Mouse (Mus musculus) embryonic facial prominence, embryonic 12.5 days (tissue): ENCODE results near the gene Wasf3. TPM values are rescaled to one million over a fixed set of nuclear protein-coding genes. Genes with fewer than 3 reads are reported as not detected.

Experiments
- ATAC-seq: fragments of 200-750 bp; cut with Nextera tagmentation; 2 replicates; pipeline ENCODE4 v1.8.0; 2017; ENCODE audit not compliant: insufficient number of reproducible peaks, insufficient read depth, low FRiP score, low TSS enrichment
- H3K27ac ChIP-seq: fragments of 300-500 bp; sonication (generic); 2 replicates; pipeline ENCODE4 v1.5.1; 2016; ENCODE audit warnings: mild to moderate bottlenecking
- H3K27me3 ChIP-seq: fragments of 300-500 bp; sonication (generic); 2 replicates; pipeline ENCODE4 v1.6.1; 2016; ENCODE audit warnings: mild to moderate bottlenecking, moderate library complexity
- H3K36me3 ChIP-seq: fragments of 300-500 bp; sonication (generic); 2 replicates; pipeline ENCODE4 v1.6.1; 2016; ENCODE audit warnings: mild to moderate bottlenecking
- H3K4me1 ChIP-seq: fragments of 300-500 bp; sonication (generic); 2 replicates; pipeline ENCODE4 v1.6.1; 2016
- H3K4me2 ChIP-seq: fragments of 300-500 bp; sonication (generic); replicated peaks from 2 replicates; pipeline ENCODE4 v1.6.1; 2016; ENCODE audit warnings: mild to moderate bottlenecking, moderate library complexity
- H3K4me3 ChIP-seq: fragments of 300-500 bp; sonication (generic); 2 replicates; pipeline ENCODE4 v1.5.1; 2016; ENCODE audit warnings: mild to moderate bottlenecking
- H3K9ac ChIP-seq: fragments of 300-500 bp; sonication (generic); 2 replicates; pipeline ENCODE4 v1.6.1; 2016; ENCODE audit warnings: mild to moderate bottlenecking, moderate library complexity
- H3K9me3 ChIP-seq: fragments of 300-500 bp; sonication (generic); 2 replicates; pipeline ENCODE4 v1.6.1; 2016; ENCODE audit warnings: mild to moderate bottlenecking, moderate library complexity
- WGBS: fragments of 180-500 bp; shearing (Covaris S2); methylation state at CpG from one replicate; pipeline ENCODE4 v1.1.7; 2016; 5-methylcytosine and 5-hydroxymethylcytosine counted together
- polyA plus RNA-seq: library from polyadenylated mRNA; unstranded; fragments of >200 nt; fragmentation: Nextera tagmentation; extraction: Ambion mirVana; gene quantifications from 2 replicates; pipeline ENCODE4 v1.2.1, GENCODE M21; 2016

Gene Wasf3
- 5.4 and 5.5 TPM in 2 replicates for polyA plus RNA-seq

- WGBS, result 1% methylated on average over 63 of the region's 66 CpGs
- Histone ChIP-seq H3K9ac (peak within 1 kb of the TSS; percentile 75), H3K4me3 (peak within 1 kb of the TSS; percentile 70), H3K36me3 (0 out of 2 replicates have a peak, but pooled peaks cover 3% of the 10 kb centered on the region), H3K27me3 (no peaks in the 10 kb centered on the region), H3K4me2 (peak within 1 kb of the TSS; percentile 68), H3K27ac (peak within 1 kb of the TSS; percentile 36; the same call in 1 of the 2 replicates), H3K4me1 (no peaks in the 10 kb centered on the region; the same call in 1 of the 2 replicates), H3K9me3 (no peaks in the 10 kb centered on the region)
- ATAC-seq, result peak; percentile 94
These were observed at the start of gene Wasf3 for GRCm38 (mm10) chr5:146384935-146385591. TSS of gene Wasf3 (plus strand) at chr5:146384985.

DNA sequence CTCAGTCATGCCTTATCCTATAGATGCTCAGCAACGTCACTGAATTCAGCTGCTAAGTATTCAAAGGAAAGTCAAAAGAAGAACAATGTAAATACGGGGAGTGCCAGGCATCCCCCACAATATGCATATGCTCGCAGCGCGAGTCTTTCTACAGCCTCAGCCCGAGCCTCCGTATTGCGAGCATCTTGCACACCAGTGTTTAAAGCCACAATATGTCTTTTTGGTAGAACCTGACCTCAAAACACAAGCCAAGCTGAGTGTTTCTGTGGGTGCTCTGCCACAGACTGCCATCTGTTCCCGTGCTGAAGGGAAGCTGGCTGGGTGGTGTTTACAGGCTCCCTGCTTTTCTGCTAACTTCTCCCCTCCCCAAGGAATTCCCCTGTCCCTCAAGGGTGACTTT, 46.7 kb upstream of the Wasf3 start:
- H3K4me3 ChIP-seq, result no peak overlapping the region
- 70% methylated on average over 9 of the region's 9 CpGs for WGBS
- H3K9me3 ChIP-seq, result no peaks in the 10 kb centered on the region
- no peaks in the 10 kb centered on the region for H3K4me1 ChIP-seq
- H3K27ac ChIP-seq, result no peak overlapping the region
- no peak for ATAC-seq
- H3K27me3 ChIP-seq, result no peaks in the 10 kb centered on the region
- H3K9ac ChIP-seq, result no peak overlapping the region
- no peak overlapping the region for H3K4me2 ChIP-seq
- no peaks in the 10 kb centered on the region for H3K36me3 ChIP-seq

DNA sequence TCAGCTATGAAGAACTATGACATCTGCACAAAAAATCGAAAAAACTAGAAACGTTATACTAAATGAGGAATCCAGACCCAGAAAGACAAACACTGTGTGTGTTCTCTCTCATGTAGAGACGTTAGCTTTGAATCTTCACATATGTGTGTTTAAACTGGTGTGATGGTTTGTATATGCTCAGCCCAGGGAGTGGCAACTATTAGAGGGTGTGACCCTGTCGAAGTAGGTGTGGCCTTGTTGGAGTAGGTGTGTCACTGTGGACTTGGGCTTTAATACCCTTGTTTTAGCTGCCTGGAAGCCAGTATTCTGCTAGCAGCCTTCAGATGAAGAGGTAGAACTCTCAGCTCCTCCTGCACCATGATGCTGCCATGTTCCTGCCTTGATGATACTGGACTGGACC, 44.7 kb upstream of the Wasf3 start:
- Histone ChIP-seq H3K9ac (no peak overlapping the region), H3K4me2 (no peak overlapping the region), H3K4me1 (no peaks in the 10 kb centered on the region), H3K36me3 (no peaks in the 10 kb centered on the region), H3K27me3 (no peaks in the 10 kb centered on the region), H3K9me3 (no peaks in the 10 kb centered on the region), H3K4me3 (no peak overlapping the region), H3K27ac (no peak overlapping the region)
- ATAC-seq, result no peak
- WGBS, result 80% methylated on average over 4 of the region's 4 CpGs

DNA sequence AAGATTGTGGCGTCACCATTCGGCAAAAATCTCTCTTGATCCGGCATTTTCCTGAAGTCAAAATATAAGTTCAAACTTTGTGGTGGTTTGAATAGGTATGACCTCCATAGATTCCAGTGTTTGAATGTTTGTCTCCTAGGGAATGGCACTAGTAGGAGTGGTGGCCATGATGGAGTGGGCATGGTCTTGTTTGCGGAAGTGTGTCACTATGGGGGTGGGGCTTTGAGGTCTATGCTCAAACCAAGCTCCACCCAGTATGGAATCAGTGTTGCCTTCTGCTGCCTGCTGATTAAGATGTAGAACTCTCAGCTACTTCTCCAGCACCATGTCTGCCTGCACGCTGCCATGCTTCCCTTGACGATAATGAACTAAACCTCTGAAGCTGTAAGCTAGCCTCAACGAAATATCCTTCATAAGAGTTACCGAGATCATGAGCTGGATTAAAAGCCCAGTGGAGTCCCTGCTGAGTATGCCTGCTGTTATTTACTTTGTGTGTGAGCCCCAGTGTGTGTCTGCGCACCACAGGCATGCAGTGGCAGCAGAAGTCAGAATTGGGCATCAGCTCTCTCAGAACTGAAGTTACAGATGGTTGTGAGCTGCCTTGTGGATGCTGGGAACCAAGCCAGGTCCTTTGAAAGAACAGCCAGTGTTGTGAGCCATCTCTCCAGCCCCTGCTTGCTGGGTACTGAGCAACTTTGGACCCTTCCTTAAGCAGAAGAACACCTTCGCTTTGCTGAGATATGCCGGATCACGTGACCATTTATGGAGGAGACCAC, 39.7 kb upstream of the Wasf3 start:
- no peak overlapping the region for H3K9ac ChIP-seq
- H3K4me2 ChIP-seq, result no peak overlapping the region
- H3K4me1 ChIP-seq, result no peaks in the 10 kb centered on the region
- no peak overlapping the region for H3K27ac ChIP-seq
- WGBS, result 88% methylated on average over 12 of the region's 12 CpGs
- ATAC-seq, result no peak
- H3K9me3 ChIP-seq, result no peaks in the 10 kb centered on the region
- no peaks in the 10 kb centered on the region for H3K36me3 ChIP-seq
- H3K27me3 ChIP-seq, result no peaks in the 10 kb centered on the region
- no peak overlapping the region for H3K4me3 ChIP-seq

GRCm38 (mm10) chr5:146347081-146347480, 37.7 kb upstream of the Wasf3 start:
- H3K36me3 ChIP-seq, result no peaks in the 10 kb centered on the region
- no peak overlapping the region for H3K4me3 ChIP-seq
- H3K9me3 ChIP-seq, result no peaks in the 10 kb centered on the region
- H3K27me3 ChIP-seq, result no peaks in the 10 kb centered on the region
- ATAC-seq, result no peak
- H3K4me2 ChIP-seq, result no peak overlapping the region
- no peak overlapping the region for H3K9ac ChIP-seq
- no peak overlapping the region for H3K27ac ChIP-seq
- 77% methylated on average over 6 of the region's 6 CpGs for WGBS
- no peaks in the 10 kb centered on the region for H3K4me1 ChIP-seq

DNA sequence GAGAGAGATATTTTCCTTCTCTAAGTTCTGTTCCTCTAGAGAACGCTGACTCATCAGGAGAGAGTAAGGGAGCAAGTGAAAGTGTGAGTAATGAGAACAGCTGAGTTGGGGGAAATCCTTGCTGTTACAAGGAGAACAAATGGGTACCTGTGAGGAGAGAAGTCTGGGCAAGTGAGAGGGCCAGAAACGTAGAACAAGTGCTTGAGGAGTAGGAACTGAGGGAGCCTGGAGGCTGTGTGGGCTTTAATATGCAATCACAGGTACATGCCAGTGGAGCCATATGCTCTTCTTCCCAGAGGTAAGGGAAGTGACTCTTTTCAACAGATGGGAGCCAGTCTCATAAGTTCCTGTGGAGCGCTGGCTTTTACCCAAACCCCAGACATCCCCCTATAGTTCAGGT, 35.6 kb upstream of the Wasf3 start:
- Histone ChIP-seq H3K9me3 (no peaks in the 10 kb centered on the region), H3K27me3 (no peaks in the 10 kb centered on the region), H3K4me2 (no peak overlapping the region), H3K27ac (no peak overlapping the region), H3K36me3 (no peaks in the 10 kb centered on the region), H3K4me3 (no peak overlapping the region), H3K4me1 (no peaks in the 10 kb centered on the region), H3K9ac (no peak overlapping the region)
- WGBS, result 74% methylated on average over 3 of the region's 3 CpGs
- no peak for ATAC-seq

GRCm38 (mm10) chr5:146350784-146351183, 34.0 kb upstream of the Wasf3 start:
- no peak for ATAC-seq
- WGBS, result 88% methylated on average over 11 of the region's 11 CpGs
- H3K9me3 ChIP-seq, result no peaks in the 10 kb centered on the region
- H3K4me1 ChIP-seq, result no peaks in the 10 kb centered on the region
- no peak overlapping the region for H3K4me3 ChIP-seq
- no peaks in the 10 kb centered on the region for H3K36me3 ChIP-seq
- H3K4me2 ChIP-seq, result no peak overlapping the region
- H3K9ac ChIP-seq, result no peak overlapping the region
- H3K27me3 ChIP-seq, result no peaks in the 10 kb centered on the region
- no peak overlapping the region for H3K27ac ChIP-seq

GRCm38 (mm10) chr5:146352006-146352405, 32.8 kb upstream of the Wasf3 start:
- Histone ChIP-seq H3K9ac (no peak overlapping the region), H3K36me3 (no peaks in the 10 kb centered on the region), H3K27ac (no peak overlapping the region), H3K27me3 (no peaks in the 10 kb centered on the region), H3K4me1 (no peaks in the 10 kb centered on the region), H3K4me3 (no peak overlapping the region), H3K9me3 (no peaks in the 10 kb centered on the region), H3K4me2 (no peak overlapping the region)
- WGBS, result 84% methylated on average over 7 of the region's 7 CpGs
- no peak for ATAC-seq

GRCm38 (mm10) chr5:146360386-146360785, 24.4 kb upstream of the Wasf3 start:
- H3K4me1 ChIP-seq, result no peaks in the 10 kb centered on the region
- H3K36me3 ChIP-seq, result no peaks in the 10 kb centered on the region
- no peaks in the 10 kb centered on the region for H3K27me3 ChIP-seq
- no peak for ATAC-seq
- H3K4me2 ChIP-seq, result no peak overlapping the region
- H3K27ac ChIP-seq, result no peak overlapping the region
- no peak overlapping the region for H3K4me3 ChIP-seq
- H3K9me3 ChIP-seq, result no peaks in the 10 kb centered on the region
- no peak overlapping the region for H3K9ac ChIP-seq
- WGBS, result 26% methylated on average over 10 of the region's 10 CpGs

GRCm38 (mm10) chr5:146362711-146363110, 22.1 kb upstream of the Wasf3 start:
- WGBS, result 79% methylated on average over 9 of the region's 9 CpGs
- H3K36me3 ChIP-seq, result no peaks in the 10 kb centered on the region

GRCm38 (mm10) chr5:146368356-146368755, 16.4 kb upstream of the Wasf3 start:
- Histone ChIP-seq H3K9ac (no peak overlapping the region), H3K36me3 (no peaks in the 10 kb centered on the region), H3K4me2 (no peak overlapping the region), H3K9me3 (no peaks in the 10 kb centered on the region), H3K27me3 (no peaks in the 10 kb centered on the region), H3K4me3 (no peak overlapping the region), H3K4me1 (no peaks in the 10 kb centered on the region), H3K27ac (no peak overlapping the region)
- WGBS, result 69% methylated on average over 2 of the region's 2 CpGs
- no peak for ATAC-seq

More at GRCm38 (mm10) chr5:146362711-146363110, 22.1 kb upstream of the Wasf3 start:
- no peaks in the 10 kb centered on the region for H3K9me3 ChIP-seq
- H3K4me2 ChIP-seq, result no peak overlapping the region
- H3K4me3 ChIP-seq, result no peak overlapping the region
- H3K9ac ChIP-seq, result no peak overlapping the region
- no peaks in the 10 kb centered on the region for H3K27me3 ChIP-seq
- ATAC-seq, result no peak
- H3K4me1 ChIP-seq, result no peaks in the 10 kb centered on the region
- H3K27ac ChIP-seq, result no peak overlapping the region

- 84% methylated on average over 13 of the region's 13 CpGs for WGBS
- H3K4me1 ChIP-seq, result no peaks in the 10 kb centered on the region
- H3K4me2 ChIP-seq, result no peak overlapping the region
- no peaks in the 10 kb centered on the region for H3K9me3 ChIP-seq
- H3K9ac ChIP-seq, result no peak overlapping the region
- H3K36me3 ChIP-seq, result no peaks in the 10 kb centered on the region
- ATAC-seq, result no peak
- no peak overlapping the region for H3K4me3 ChIP-seq
- H3K27me3 ChIP-seq, result no peaks in the 10 kb centered on the region
- H3K27ac ChIP-seq, result no peak overlapping the region
These were observed 15.8 kb upstream of the Wasf3 start for GRCm38 (mm10) chr5:146368971-146369370.
